Mouse (Mus musculus): ENCODE measurements around the gene Mgarp.

DNA sequence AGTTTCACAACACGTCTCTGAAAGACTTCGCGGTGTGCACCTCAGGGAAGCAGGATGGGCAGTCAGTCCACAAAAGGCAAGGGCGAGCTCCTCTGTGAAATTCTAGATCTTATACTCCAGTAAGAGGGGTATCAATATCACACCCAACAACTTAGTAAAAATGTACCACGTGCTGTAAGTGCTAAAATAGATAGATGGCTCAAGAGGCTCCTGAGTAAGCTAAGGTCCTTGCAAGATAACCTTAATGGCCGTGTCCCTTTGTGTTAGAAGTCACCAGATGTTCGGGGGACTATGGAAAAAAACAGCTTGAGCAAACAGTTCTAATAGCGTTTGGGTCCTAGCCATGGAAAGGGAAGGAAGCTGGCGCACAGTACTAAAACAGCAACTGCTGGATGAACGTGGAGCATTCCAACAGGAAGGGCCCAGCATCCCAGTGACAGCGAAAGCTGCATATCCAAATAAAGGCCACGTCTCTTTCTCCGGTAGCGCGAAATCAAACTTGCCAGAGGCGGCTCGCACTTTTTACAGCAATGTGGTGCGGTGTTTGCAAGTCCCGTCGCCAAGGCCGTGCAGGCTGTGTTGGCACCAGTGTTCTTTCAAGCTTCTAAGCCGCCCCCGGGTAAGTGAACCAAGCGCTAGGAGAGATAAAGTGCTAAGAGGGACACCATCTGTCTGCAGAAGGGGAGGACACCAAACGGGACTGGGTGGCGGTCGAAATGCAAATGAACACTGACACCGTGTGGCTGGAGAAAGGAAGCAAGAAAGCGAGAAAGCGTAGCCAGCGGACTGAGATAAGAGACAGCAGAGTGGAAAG lies 31.6 kb downstream of the Mgarp start:
- TF ChIP-seq CTCF (IDR thresholded peaks at IDR 0.05; ENCODE audit: control insufficient read depth, insufficient read depth, insufficient replicate concordance, low read depth, low read length) (peak; percentile 69; the same call in 1 of the 2 replicates), POLR2A (IDR thresholded peaks at IDR 0.05; ENCODE audit: control insufficient read depth, low read depth, low read length) (no peak)

Data from testis, adult 2 months (tissue).